Mouse (Mus musculus) myocyte (in vitro differentiated cells): ENCODE measurements around the gene Prr15. TPM values are rescaled to one million over a fixed set of nuclear protein-coding genes. Genes with fewer than 3 reads are reported as not detected.

Experiments
- H3K27me3 ChIP-seq: one replicate; pipeline ENCODE4 v1.6.1; 2011; ENCODE audit not compliant: control insufficient read depth, insufficient read depth, insufficient read length
- H3K36me3 ChIP-seq: one replicate; pipeline ENCODE4 v1.6.1; 2011; ENCODE audit not compliant: control insufficient read depth, insufficient read depth
- H3K4me2 ChIP-seq: one replicate; pipeline ENCODE4 v1.6.1; 2011; ENCODE audit warnings: low read depth, control low read depth
- H3K4me3 ChIP-seq: one replicate; pipeline ENCODE4 v1.5.1; 2011; ENCODE audit warnings: mild to moderate bottlenecking, control low read depth, moderate library complexity
- H3K79me2 ChIP-seq: one replicate; pipeline ENCODE4 v1.6.1; 2011; ENCODE audit not compliant: control insufficient read depth, insufficient read depth
- H3ac ChIP-seq: one replicate; pipeline ENCODE4 v1.6.1; 2011; ENCODE audit not compliant: control insufficient read depth, insufficient read length
- CEBPB ChIP-seq: IDR thresholded peaks from 2 replicates; pipeline ENCODE4 v1.6.1; 2011; ENCODE audit warnings: mild to moderate bottlenecking, moderate library complexity; ENCODE audit not compliant: poor library complexity, insufficient read depth, severe bottlenecking
- E2F4 ChIP-seq: IDR thresholded peaks from one replicate; pipeline ENCODE4 v1.6.1; 2011; ENCODE audit warnings: mild to moderate bottlenecking, control low read depth, moderate library complexity; ENCODE audit not compliant: insufficient read depth
- MAX ChIP-seq: IDR thresholded peaks from one replicate; pipeline ENCODE4 v1.6.1; 2011; ENCODE audit warnings: low read depth, mild to moderate bottlenecking, control low read depth
- MYOD1 ChIP-seq, 3 experiments: IDR thresholded peaks; one replicate each; pipeline ENCODE4 v1.6.1; 2011; ENCODE audit warnings: control low read depth in 2 of 3, low read depth in 2 of 3, mild to moderate bottlenecking in 2 of 3, moderate library complexity in 1 of 3; ENCODE audit not compliant: insufficient read length in 2 of 3, control insufficient read depth in 1 of 3
- MYOG ChIP-seq, 3 experiments: IDR thresholded peaks; one replicate each; pipeline ENCODE4 v1.6.1; 2011; ENCODE audit warnings: control low read depth in 2 of 3, low read depth in 2 of 3, mild to moderate bottlenecking in 2 of 3; ENCODE audit not compliant: insufficient read length in 2 of 3, control insufficient read depth in 1 of 3, insufficient read depth in 1 of 3
- POLR2A ChIP-seq: IDR thresholded peaks from one replicate; pipeline ENCODE4 v1.6.1; 2011; ENCODE audit warnings: low read depth, mild to moderate bottlenecking, control low read depth, moderate library complexity; ENCODE audit not compliant: insufficient read length
- POLR2AphosphoS2 ChIP-seq: IDR thresholded peaks from one replicate; pipeline ENCODE4 v1.6.1; 2011; ENCODE audit warnings: low read depth, control low read depth; ENCODE audit not compliant: insufficient read length
- REST ChIP-seq: IDR thresholded peaks from one replicate; pipeline ENCODE4 v1.6.1; 2011; ENCODE audit warnings: mild to moderate bottlenecking, control low read depth, moderate library complexity; ENCODE audit not compliant: insufficient read depth, insufficient read length
- SRF ChIP-seq: IDR thresholded peaks from one replicate; pipeline ENCODE4 v1.6.1; 2011; ENCODE audit warnings: low read depth; ENCODE audit not compliant: control insufficient read depth, insufficient read length
- TCF12 ChIP-seq: IDR thresholded peaks from one replicate; pipeline ENCODE4 v1.6.1; 2011; ENCODE audit warnings: mild to moderate bottlenecking, control low read depth; ENCODE audit not compliant: poor library complexity, insufficient read depth, severe bottlenecking
- TCF3 ChIP-seq: IDR thresholded peaks from one replicate; pipeline ENCODE4 v1.6.1; 2011; ENCODE audit warnings: low read depth, control low read depth; ENCODE audit not compliant: insufficient read length
- USF1 ChIP-seq: IDR thresholded peaks from one replicate; pipeline ENCODE4 v1.6.1; 2011; ENCODE audit warnings: low read depth, mild to moderate bottlenecking, control low read depth, moderate library complexity
- polyA plus RNA-seq: library from polyadenylated mRNA; unstranded; fragments of >200 nt; fragmentation: generic; extraction: Trizol; gene quantifications from one replicate; pipeline ENCODE4 v1.2.1, GENCODE M21; 2012; ENCODE audit warnings: missing spikeins

The Prr15 gene
- polyA plus RNA-seq, 1 experiment = 0.11 TPM

GRCm38 (mm10) chr6:54351860-54352259, 26.2 kb downstream of the Prr15 start:
- Histone ChIP-seq H3ac (no peak overlapping the region), H3K27me3 (no peaks in the 10 kb centered on the region), H3K36me3 (no peaks in the 10 kb centered on the region), H3K4me2 (no peak overlapping the region), H3K4me3 (no peak overlapping the region), H3K79me2 (no peaks in the 10 kb centered on the region)
- TF ChIP-seq POLR2A (no peak), MYOD1 (IDR thresholded peaks at IDR 0.05; ENCODE audit: control insufficient read depth in 1 of 3, insufficient read length in 2 of 3, low read depth in 2 of 3) (no peak), SRF (no peak)

GRCm38 (mm10) chr6:54352931-54353690, 27.5 kb downstream of the Prr15 start:
- Histone ChIP-seq H3K36me3 (no peaks in the 10 kb centered on the region), H3K79me2 (no peaks in the 10 kb centered on the region), H3K4me2 (no peak overlapping the region), H3K4me3 (no peak overlapping the region), H3ac (no peak overlapping the region), H3K27me3 (no peaks in the 10 kb centered on the region)
- TF ChIP-seq POLR2A (no peak), USF1 (no peak), E2F4 (no peak), SRF (no peak), POLR2AphosphoS2 (no peak), MAX (no peak), TCF3 (no peak), TCF12 (no peak), CEBPB (no peak), MYOG (IDR thresholded peaks at IDR 0.05; ENCODE audit: control insufficient read depth in 1 of 3, insufficient read depth in 1 of 3, insufficient read length in 2 of 3, low read depth in 2 of 3) (no peak), REST (no peak), MYOD1 (IDR thresholded peaks at IDR 0.05; ENCODE audit: control insufficient read depth in 1 of 3, insufficient read length in 2 of 3, low read depth in 2 of 3) (no peak)

GRCm38 (mm10) chr6:54353698-54354097, 28.1 kb downstream of the Prr15 start:
- no peaks in the 10 kb centered on the region for H3K27me3 ChIP-seq
- H3K4me2 ChIP-seq = no peak overlapping the region
- no peaks in the 10 kb centered on the region for H3K79me2 ChIP-seq
- H3ac ChIP-seq = no peak overlapping the region
- no peaks in the 10 kb centered on the region for H3K36me3 ChIP-seq
- TF ChIP-seq USF1 (no peak), TCF3 (no peak), MYOG (IDR thresholded peaks at IDR 0.05; ENCODE audit: control insufficient read depth in 1 of 3, insufficient read depth in 1 of 3, insufficient read length in 2 of 3, low read depth in 2 of 3) (no peak), POLR2AphosphoS2 (no peak), SRF (no peak), MAX (no peak), REST (no peak), MYOD1 (IDR thresholded peaks at IDR 0.05; ENCODE audit: control insufficient read depth in 1 of 3, insufficient read length in 2 of 3, low read depth in 2 of 3) (no peak), E2F4 (no peak), POLR2A (no peak), TCF12 (no peak), CEBPB (no peak)
- H3K4me3 ChIP-seq = no peak overlapping the region

DNA sequence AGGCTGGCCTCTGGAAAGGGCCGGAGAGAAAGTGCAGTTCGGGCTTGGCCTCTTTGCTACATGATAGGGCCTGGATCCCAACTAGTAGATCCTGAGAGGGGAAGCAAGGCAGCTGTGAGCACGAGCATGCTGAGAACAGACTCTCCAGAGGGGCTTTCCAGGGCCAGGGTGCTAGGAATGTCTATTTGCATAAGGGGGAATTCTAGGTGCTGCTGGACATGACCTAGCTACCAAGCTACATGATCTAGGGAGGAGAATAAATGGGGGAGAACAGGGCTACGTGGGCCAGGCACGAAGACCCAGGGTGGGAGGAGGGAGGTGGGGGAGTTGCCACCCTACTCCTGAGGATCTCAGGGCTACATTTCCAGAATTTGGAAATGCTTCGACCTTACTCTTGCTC, 30.0 kb downstream of the Prr15 start:
- no peak overlapping the region for H3ac ChIP-seq
- no peaks in the 10 kb centered on the region for H3K36me3 ChIP-seq
- no peaks in the 10 kb centered on the region for H3K27me3 ChIP-seq
- no peak overlapping the region for H3K4me2 ChIP-seq
- no peak for TF ChIP-seq CEBPB
- TF ChIP-seq MYOD1 (IDR thresholded peaks at IDR 0.05; ENCODE audit: control insufficient read depth in 1 of 3, insufficient read length in 2 of 3, low read depth in 2 of 3) = no peak
- TF ChIP-seq USF1 = no peak
- TF ChIP-seq SRF = no peak
- no peak for TF ChIP-seq MYOG (IDR thresholded peaks at IDR 0.05; ENCODE audit: control insufficient read depth in 1 of 3, insufficient read depth in 1 of 3, insufficient read length in 2 of 3, low read depth in 2 of 3)
- TF ChIP-seq TCF12 = no peak
- no peak for TF ChIP-seq POLR2AphosphoS2
- no peak for TF ChIP-seq TCF3
- TF ChIP-seq REST = no peak
- no peak for TF ChIP-seq POLR2A
- no peak for TF ChIP-seq MAX
- no peak for TF ChIP-seq E2F4
- H3K4me3 ChIP-seq = no peak overlapping the region
- H3K79me2 ChIP-seq = no peaks in the 10 kb centered on the region
